Mouse (Mus musculus) frontal cortex, adult 2 months (tissue): Measurements from ENCODE around the gene Mrtfa. TPM values are rescaled to one million over a fixed set of nuclear protein-coding genes. Genes with fewer than 3 reads are reported as not detected.
A peak's percentile ranks its signal among the peaks of the same experiment; 100 is the strongest.

ENCODE experiments used
- DNase-seq, 2 experiments: peaks; one replicate each; pipeline ENCODE4 v3.0.0; 2022; ENCODE audit warnings: low spot score in 1 of 2; ENCODE audit errors: extremely low spot score in 1 of 2
- polyA plus RNA-seq: library from polyadenylated mRNA; depleted of rRNA; stranded (reverse); fragments of >200 nt; gene quantifications from 2 replicates; pipeline ENCODE4 v1.2.3, GENCODE M21; 2012

The Mrtfa gene
- polyA plus RNA-seq, 1 experiment = 41.8 TPM

DNA sequence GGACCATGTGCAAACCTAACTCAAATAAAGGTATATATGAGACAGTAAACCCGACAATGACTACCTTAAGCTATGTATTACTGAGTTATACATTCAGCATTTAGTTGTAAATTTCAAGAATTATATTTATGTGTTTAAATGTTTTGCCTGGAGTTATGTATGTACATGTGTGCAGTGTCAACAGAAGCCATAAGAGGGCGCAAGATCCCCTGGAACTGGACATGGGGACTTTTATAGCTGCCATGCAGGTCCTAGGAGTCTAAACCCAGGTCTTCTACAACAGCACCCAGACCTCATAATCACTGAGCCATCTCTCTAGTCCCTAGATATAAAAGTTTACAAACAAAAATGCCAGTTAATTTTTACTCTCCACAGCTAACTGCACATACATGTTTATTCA, 117.8 kb downstream of the Mrtfa start:
- DNase-seq = no peak

- DNase-seq = no peak
These were observed 120.1 kb downstream of the Mrtfa start for GRCm38 (mm10) chr15:81070470-81070869.

DNA sequence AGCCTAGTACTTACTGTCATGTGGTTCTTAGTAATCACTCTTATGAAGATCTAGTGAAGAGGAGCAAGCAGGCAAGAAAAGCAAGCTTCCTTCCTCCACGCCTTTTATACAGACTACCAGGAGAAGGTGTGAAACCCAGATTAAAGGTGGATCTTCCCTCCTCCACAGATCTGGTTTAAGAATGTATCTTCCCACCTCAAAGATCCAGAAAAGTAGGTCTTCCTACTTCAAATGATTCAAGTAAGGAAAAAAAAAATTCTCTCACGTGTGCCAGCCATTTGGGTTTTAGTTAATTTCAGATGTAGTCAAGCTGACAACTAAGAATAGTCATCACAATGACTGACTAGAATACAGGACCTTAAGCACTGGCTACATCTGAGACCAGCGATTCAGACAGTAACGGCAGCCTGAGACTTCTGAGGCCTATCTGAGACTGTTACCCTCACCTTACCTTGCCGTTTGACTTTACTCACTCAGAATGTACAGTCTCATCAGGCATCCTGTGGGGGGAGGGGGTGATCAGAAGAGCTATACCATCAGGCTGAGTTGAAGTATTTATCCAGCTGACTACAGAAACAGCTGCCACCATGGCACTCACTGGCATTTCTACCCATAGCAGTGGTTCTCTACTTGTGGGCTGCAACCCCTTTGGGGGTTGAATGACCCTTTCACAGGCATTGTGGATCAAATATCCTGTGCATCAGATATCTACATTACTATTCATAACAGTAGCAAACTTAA, 121.7 kb downstream of the Mrtfa start:
- peak in 1 of 2 experiments; percentile 52 for DNase-seq

DNA sequence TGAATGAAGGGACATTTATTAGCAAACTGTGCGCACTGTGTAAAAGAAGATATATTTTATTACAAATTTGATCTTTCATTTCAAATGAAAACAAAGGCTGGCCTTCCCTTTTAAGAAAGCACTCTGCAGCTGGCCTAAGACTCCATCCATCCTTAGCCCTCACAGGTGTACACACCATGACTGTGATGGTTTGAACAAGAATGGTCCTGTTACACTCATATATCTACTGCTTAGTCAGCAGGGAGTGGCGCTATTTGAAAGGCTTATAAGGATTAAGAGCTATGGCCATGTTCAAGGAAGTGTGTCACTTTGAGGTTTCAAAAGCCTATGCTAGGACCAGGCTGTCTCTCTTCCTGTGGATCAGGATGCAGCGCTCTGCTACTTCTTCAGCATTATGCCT, 122.8 kb downstream of the Mrtfa start:
- DNase-seq = no peak

DNA sequence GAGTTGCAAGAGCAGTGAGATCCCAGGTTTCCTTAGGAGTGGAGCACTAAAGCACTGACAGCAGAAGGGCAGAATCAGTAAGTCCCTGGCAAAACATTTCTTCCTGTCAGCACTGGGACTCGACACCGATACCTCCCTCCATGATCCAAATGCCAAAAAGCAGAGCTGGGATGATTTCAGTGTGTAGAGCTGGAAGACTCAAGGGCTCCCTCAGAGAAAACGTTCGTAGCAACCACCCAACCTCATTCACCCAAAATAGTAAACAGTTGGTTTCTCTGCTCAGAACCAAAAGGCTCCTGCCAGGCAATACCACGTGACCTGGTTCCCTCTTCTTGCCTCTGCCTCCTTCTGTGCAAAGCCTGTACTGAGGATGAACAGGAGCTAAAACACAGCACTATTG, 123.6 kb downstream of the Mrtfa start:
- peak; percentile 20 to 63 for DNase-seq

DNA sequence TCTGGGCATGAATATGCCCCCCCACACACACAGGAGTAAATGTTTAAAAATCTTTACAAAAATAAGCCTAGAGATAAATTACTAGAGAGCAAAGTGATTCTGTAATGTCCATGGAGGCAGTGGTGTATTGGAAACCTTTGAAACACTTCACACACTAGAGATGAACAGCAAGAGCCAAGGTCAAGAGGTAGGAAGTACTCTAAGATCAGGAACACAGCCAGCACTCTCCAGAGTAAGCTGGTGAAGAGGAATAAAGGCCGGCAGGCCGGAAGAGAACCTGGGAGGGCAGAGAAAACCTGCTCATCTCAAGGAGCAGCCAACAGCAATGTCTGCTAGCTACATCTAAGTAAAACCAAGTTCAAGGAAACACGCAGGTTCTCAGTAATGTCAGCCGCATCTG, 125.9 kb downstream of the Mrtfa start:
- DNase-seq = no peak

GRCm38 (mm10) chr15:81064143-81064542, 126.4 kb downstream of the Mrtfa start:
- peak in 1 of 2 experiments; percentile 73 for DNase-seq

- DNase-seq = no peak
These were observed 127.9 kb downstream of the Mrtfa start for GRCm38 (mm10) chr15:81062616-81063015.

DNA sequence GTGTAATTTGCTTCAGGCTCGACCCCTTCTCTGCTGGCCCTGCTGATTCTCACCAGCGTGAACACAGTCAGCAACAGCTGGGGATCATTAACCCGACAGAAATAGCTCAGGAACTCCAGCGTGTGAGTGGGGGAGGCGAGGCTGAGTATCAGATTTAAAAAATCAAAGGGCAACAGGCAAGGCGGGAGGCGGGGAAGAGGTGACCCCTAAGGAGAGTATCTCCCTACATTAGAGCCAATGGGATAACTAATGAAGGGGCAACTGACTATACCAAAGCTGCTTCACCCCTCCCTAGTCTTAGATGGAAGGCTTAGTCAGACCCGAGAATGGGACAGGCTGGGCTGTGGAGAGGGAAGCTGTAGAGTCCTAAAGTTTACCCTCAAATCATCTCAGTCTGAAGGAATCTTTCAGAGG, 128.4 kb downstream of the Mrtfa start:
- no peak for DNase-seq

DNA sequence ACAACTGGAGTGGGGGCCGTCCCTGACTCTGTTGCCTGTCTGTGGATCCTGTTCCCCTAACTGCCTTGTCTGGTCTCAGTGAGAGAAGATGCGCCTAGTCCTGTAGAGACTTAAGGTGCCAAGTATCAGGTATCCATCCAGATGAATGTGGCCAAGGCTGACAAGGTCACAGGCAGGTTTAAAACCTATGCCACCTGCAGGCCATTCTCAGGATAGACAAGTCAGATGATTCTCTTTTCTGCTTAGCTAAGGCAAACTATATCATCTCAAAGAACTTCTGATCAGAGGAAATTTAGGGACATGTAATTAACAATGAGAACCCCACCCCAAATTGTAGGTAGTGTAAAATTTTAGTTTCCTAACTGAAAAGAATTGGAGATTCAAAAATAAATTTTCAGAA, 129.6 kb downstream of the Mrtfa start:
- DNase-seq = no peak

DNA sequence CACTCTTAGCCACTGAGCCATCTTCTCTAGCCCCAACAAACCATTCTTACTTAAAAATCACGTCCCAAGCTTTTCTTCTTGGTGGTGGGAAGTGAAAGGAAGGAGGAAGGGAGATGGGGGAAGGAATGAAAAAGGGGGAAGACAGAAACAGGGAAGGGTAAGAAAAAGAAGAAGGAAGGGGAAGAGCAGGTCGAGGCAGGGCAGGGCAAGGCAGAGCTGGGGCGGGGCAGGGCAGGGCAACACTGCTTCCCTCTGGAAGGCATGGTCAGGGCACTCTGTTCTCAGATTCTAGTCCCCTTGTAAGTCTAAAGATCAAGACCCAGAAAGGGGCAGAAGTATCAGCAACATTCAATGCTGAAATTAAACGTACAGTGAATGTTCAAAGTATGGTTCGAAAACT, 132.8 kb downstream of the Mrtfa start:
- DNase-seq = no peak

- no peak for DNase-seq
These were observed 135.1 kb downstream of the Mrtfa start for GRCm38 (mm10) chr15:81055488-81055887.

DNA sequence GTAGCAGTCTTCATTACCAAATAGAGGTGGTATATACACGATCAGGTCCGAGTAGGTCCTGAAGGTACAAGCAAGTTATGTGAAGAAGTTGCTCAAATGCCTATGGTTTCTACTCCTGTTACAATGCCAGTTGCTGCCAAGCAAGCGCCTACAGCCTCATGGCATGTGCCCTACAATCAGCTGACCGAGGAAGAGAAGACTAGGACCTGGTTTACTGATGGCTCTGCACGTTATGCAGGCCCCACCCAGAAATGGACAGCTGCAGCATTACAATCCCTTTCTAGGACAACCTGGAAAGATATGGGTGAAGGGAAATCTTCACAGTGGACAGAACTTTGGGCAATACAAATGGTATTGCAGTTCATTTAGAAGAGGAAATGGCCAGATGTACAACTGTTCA, 138.1 kb downstream of the Mrtfa start:
- no peak for DNase-seq

GRCm38 (mm10) chr15:81050488-81050887, 140.1 kb downstream of the Mrtfa start:
- DNase-seq = no peak

GRCm38 (mm10) chr15:81049401-81050053, 141.0 kb downstream of the Mrtfa start:
- peak in 1 of 2 experiments; percentile 51 for DNase-seq

GRCm38 (mm10) chr15:81047497-81047896, 143.1 kb downstream of the Mrtfa start:
- no peak for DNase-seq

- no peak for DNase-seq
These were observed 144.5 kb downstream of the Mrtfa start for GRCm38 (mm10) chr15:81046061-81046460.

GRCm38 (mm10) chr15:81045336-81045735, 145.2 kb downstream of the Mrtfa start:
- no peak for DNase-seq

GRCm38 (mm10) chr15:81044446-81044845, 146.1 kb downstream of the Mrtfa start:
- no peak for DNase-seq

GRCm38 (mm10) chr15:81042276-81042931, 148.2 kb downstream of the Mrtfa start:
- no peak for DNase-seq

GRCm38 (mm10) chr15:81041767-81042166, 148.8 kb downstream of the Mrtfa start:
- no peak for DNase-seq

- DNase-seq = no peak
These were observed 152.1 kb downstream of the Mrtfa start for GRCm38 (mm10) chr15:81038419-81038818.
